Mouse (Mus musculus) MEL (cell line): ENCODE results near the gene Mfn2. TPM values are rescaled to one million over a fixed set of nuclear protein-coding genes. Genes with fewer than 3 reads are reported as not detected.
A peak's percentile ranks its signal among the peaks of the same experiment; 100 is the strongest.

Experiments
- DNase-seq: peaks from one replicate; pipeline ENCODE4 v3.0.0; 2011; ENCODE audit warnings: low read depth, low spot score
- H3K27ac ChIP-seq: 2 replicates; pipeline ENCODE4 v1.5.1; 2012; ENCODE audit warnings: low read depth, mild to moderate bottlenecking, control low read depth, low read length, moderate library complexity; ENCODE audit not compliant: control insufficient read depth
- H3K27me3 ChIP-seq, 2 experiments: fragments of 150-350 bp in 1 of 2; sonication (generic) in 1 of 2; 2 replicates each; pipeline ENCODE4 v1.6.1; 2012; ENCODE audit warnings: low read length in 2 of 2, mild to moderate bottlenecking in 2 of 2, improper control_type of control experiment in 1 of 2, moderate library complexity in 1 of 2; ENCODE audit not compliant: insufficient read depth in 2 of 2, control insufficient read depth in 1 of 2
- H3K36me3 ChIP-seq, 2 experiments: 2 replicates each; pipeline ENCODE4 v1.6.1; 2012 to 2014; ENCODE audit warnings: low read length in 2 of 2, improper control_type of control experiment in 1 of 2, inconsistent platforms in 1 of 2, mild to moderate bottlenecking in 1 of 2; ENCODE audit not compliant: insufficient read depth in 2 of 2, control insufficient read depth in 1 of 2
- H3K4me1 ChIP-seq, 2 experiments: fragments of 150-350 bp in 1 of 2; sonication (generic) in 1 of 2; 2 replicates each; pipeline ENCODE4 v1.6.1; 2012; ENCODE audit warnings: low read length in 2 of 2, improper control_type of control experiment in 1 of 2, mild to moderate bottlenecking in 1 of 2; ENCODE audit not compliant: insufficient read depth in 2 of 2, control insufficient read depth in 1 of 2
- H3K4me3 ChIP-seq, 2 experiments: fragments of 150-350 bp in 1 of 2; sonication (generic) in 1 of 2; 2 replicates each; pipeline ENCODE4 v1.5.1; 2012; ENCODE audit warnings: low read depth in 2 of 2, low read length in 2 of 2, mild to moderate bottlenecking in 2 of 2, moderate library complexity in 2 of 2, control low read depth in 1 of 2, improper control_type of control experiment in 1 of 2; ENCODE audit not compliant: control insufficient read depth in 1 of 2, insufficient read depth in 1 of 2
- H3K79me2 ChIP-seq: 2 replicates; pipeline ENCODE4 v1.6.1; 2012; ENCODE audit warnings: mild to moderate bottlenecking, low read length, moderate library complexity; ENCODE audit not compliant: control insufficient read depth, poor library complexity, insufficient read depth
- H3K9ac ChIP-seq: 2 replicates; pipeline ENCODE4 v1.6.1; 2012; ENCODE audit warnings: low read depth, mild to moderate bottlenecking, control low read depth, low read length, moderate library complexity; ENCODE audit not compliant: control insufficient read depth, poor library complexity, severe bottlenecking
- H3K9me3 ChIP-seq: fragments of 150-350 bp; sonication (generic); replicated peaks from 2 replicates; pipeline ENCODE4 v1.6.1; 2012; ENCODE audit warnings: mild to moderate bottlenecking, low read length, improper control_type of control experiment, moderate library complexity; ENCODE audit not compliant: insufficient read depth
- BHLHE40 ChIP-seq: IDR thresholded peaks from 2 replicates; pipeline ENCODE4 v1.6.1; 2012; ENCODE audit warnings: low read depth, mild to moderate bottlenecking, inconsistent platforms, low read length, improper control_type of control experiment, borderline replicate concordance
- CHD1 ChIP-seq: IDR thresholded peaks from 2 replicates; pipeline ENCODE4 v1.6.1; 2012; ENCODE audit warnings: low read depth, mild to moderate bottlenecking, inconsistent platforms, low read length, improper control_type of control experiment
- CHD2 ChIP-seq: IDR thresholded peaks from 2 replicates; pipeline ENCODE4 v1.6.1; 2011; ENCODE audit warnings: low read length, improper control_type of control experiment
- CTCF ChIP-seq, 3 experiments: IDR thresholded peaks in 2 of 3; conservative IDR thresholded peaks in 1 of 3; 2 replicates each; pipeline ENCODE4 v1.5.1; 2011 to 2012; ENCODE audit warnings: low read length in 3 of 3, low read depth in 2 of 3, mild to moderate bottlenecking in 2 of 3, improper control_type of control experiment in 1 of 3, inconsistent platforms in 1 of 3, mixed read lengths in 1 of 3, moderate library complexity in 1 of 3; ENCODE audit not compliant: control insufficient read depth in 1 of 3, insufficient read depth in 1 of 3, poor library complexity in 1 of 3, severe bottlenecking in 1 of 3
- ELF1 ChIP-seq: IDR thresholded peaks from 2 replicates; pipeline ENCODE4 v1.6.1; 2014; ENCODE audit warnings: low read depth, mild to moderate bottlenecking, inconsistent platforms, low read length, improper control_type of control experiment, moderate library complexity
- EP300 ChIP-seq, 2 experiments: IDR thresholded peaks; 2 replicates each; pipeline ENCODE4 v1.6.1; 2011; ENCODE audit warnings: improper control_type of control experiment in 2 of 2, low read length in 2 of 2, low read depth in 1 of 2, mild to moderate bottlenecking in 1 of 2
- GABPA ChIP-seq: IDR thresholded peaks from 2 replicates; pipeline ENCODE4 v1.6.1; 2012; ENCODE audit warnings: low read depth, mild to moderate bottlenecking, inconsistent platforms, low read length, improper control_type of control experiment, moderate library complexity
- GATA1 ChIP-seq: IDR thresholded peaks from 2 replicates; pipeline ENCODE4 v1.6.1; 2011; ENCODE audit warnings: low read depth, low read length, improper control_type of control experiment
- HCFC1 ChIP-seq: IDR thresholded peaks from 2 replicates; pipeline ENCODE4 v1.6.1; 2012; ENCODE audit warnings: low read depth, mild to moderate bottlenecking, inconsistent platforms, low read length, improper control_type of control experiment, moderate library complexity
- JUND ChIP-seq: IDR thresholded peaks from 2 replicates; pipeline ENCODE4 v1.6.1; 2011; ENCODE audit warnings: low read depth, mild to moderate bottlenecking, improper control_type of control experiment, low read length
- KAT2A ChIP-seq: conservative IDR thresholded peaks from 2 replicates; pipeline ENCODE4 v1.6.1; 2012; ENCODE audit warnings: low read depth, low read length, improper control_type of control experiment, inconsistent platforms
- MAFK ChIP-seq: IDR thresholded peaks from 2 replicates; pipeline ENCODE4 v1.6.1; 2011; ENCODE audit warnings: low read depth, mild to moderate bottlenecking, low read length, improper control_type of control experiment, borderline replicate concordance
- MAX ChIP-seq: IDR thresholded peaks from 2 replicates; pipeline ENCODE4 v1.6.1; 2011; ENCODE audit warnings: low read length, improper control_type of control experiment
- MAZ ChIP-seq: IDR thresholded peaks from 2 replicates; pipeline ENCODE4 v1.6.1; 2012; ENCODE audit warnings: low read depth, mild to moderate bottlenecking, inconsistent platforms, low read length, improper control_type of control experiment
- NELFE ChIP-seq: IDR thresholded peaks from 2 replicates; pipeline ENCODE4 v1.6.1; 2011; ENCODE audit warnings: low read depth, low read length, improper control_type of control experiment
- NRF1 ChIP-seq: IDR thresholded peaks from 2 replicates; pipeline ENCODE4 v1.6.1; 2014; ENCODE audit warnings: low read depth, mild to moderate bottlenecking, inconsistent platforms, low read length, improper control_type of control experiment, moderate library complexity; ENCODE audit not compliant: poor library complexity, insufficient read depth, severe bottlenecking
- RAD21 ChIP-seq: IDR thresholded peaks from 2 replicates; pipeline ENCODE4 v1.6.1; 2011; ENCODE audit warnings: mild to moderate bottlenecking, low read depth, low read length, improper control_type of control experiment
- RCOR1 ChIP-seq: IDR thresholded peaks from 2 replicates; pipeline ENCODE4 v1.6.1; 2012; ENCODE audit warnings: low read depth, mild to moderate bottlenecking, inconsistent platforms, low read length, improper control_type of control experiment
- SMC3 ChIP-seq: IDR thresholded peaks from 2 replicates; pipeline ENCODE4 v1.6.1; 2011; ENCODE audit warnings: low read depth, low read length, improper control_type of control experiment
- TCF12 ChIP-seq: IDR thresholded peaks from 2 replicates; pipeline ENCODE4 v1.6.1; 2014; ENCODE audit warnings: low read depth, mild to moderate bottlenecking, inconsistent platforms, low read length, improper control_type of control experiment, moderate library complexity
- USF1 ChIP-seq: IDR thresholded peaks from 2 replicates; pipeline ENCODE4 v1.6.1; 2014; ENCODE audit warnings: low read depth, mild to moderate bottlenecking, inconsistent platforms, low read length, improper control_type of control experiment, moderate library complexity
- USF2 ChIP-seq, 2 experiments: IDR thresholded peaks; 2 replicates each; pipeline ENCODE4 v1.6.1; 2011 to 2012; ENCODE audit warnings: improper control_type of control experiment in 2 of 2, low read length in 2 of 2, borderline replicate concordance in 1 of 2, inconsistent platforms in 1 of 2, low read depth in 1 of 2, mild to moderate bottlenecking in 1 of 2; ENCODE audit not compliant: insufficient read depth in 1 of 2
- ZC3H11A ChIP-seq: IDR thresholded peaks from 2 replicates; pipeline ENCODE4 v1.6.1; 2012; ENCODE audit warnings: low read depth, mild to moderate bottlenecking, inconsistent platforms, low read length, improper control_type of control experiment
- ZNF384 ChIP-seq: IDR thresholded peaks from 2 replicates; pipeline ENCODE4 v1.6.1; 2012; ENCODE audit warnings: low read depth, mild to moderate bottlenecking, inconsistent platforms, low read length, improper control_type of control experiment
- polyA plus RNA-seq, 2 experiments: library from polyadenylated mRNA; stranded (reverse) in 1 of 2; unstranded in 1 of 2; fragments of >175 nt in 1 of 2; fragments of >200 nt in 1 of 2; gene quantifications; 2 replicates each; pipeline versions ENCODE4 v1.2.1 to v1.2.4; 2012; ENCODE audit warnings: low replicate concordance in 2 of 2, low read depth in 1 of 2; ENCODE audit not compliant: insufficient read length in 2 of 2, insufficient read depth in 1 of 2, missing spikeins in 1 of 2
- total RNA-seq: library from RNA; depleted of rRNA; stranded (reverse); fragments of 300-350 nt; gene quantifications from 2 replicates; pipeline ENCODE4 v1.2.3, GENCODE M21; 2012

The Mfn2 gene
- total and polyA plus RNA-seq, 3 experiments, result 19.0 to 32.8 TPM; not detected in 1

GRCm38 (mm10) chr4:147940576-147941044, 36.1 kb upstream of the Mfn2 start, which contains the start of gene 2510039O18Rik (continued):
- no peak for TF ChIP-seq BHLHE40
- no peak for TF ChIP-seq CTCF (IDR thresholded peaks at IDR 0.05 in 2 of 3, conservative IDR thresholded peaks at IDR 0.05 in 1 of 3; ENCODE audit: control insufficient read depth in 1 of 3, insufficient read depth in 1 of 3, low read depth in 2 of 3, low read length in 3 of 3, poor library complexity in 1 of 3, severe bottlenecking in 1 of 3)
- no peak for TF ChIP-seq CHD2
- TF ChIP-seq TCF12, result peak; percentile 61; the same call in 1 of the 2 replicates
- TF ChIP-seq RAD21, result no peak
- no peak; a peak in 1 of 4 replicates for TF ChIP-seq EP300 (IDR thresholded peaks at IDR 0.05; ENCODE audit: low read depth in 1 of 2, low read length in 2 of 2)
- TF ChIP-seq ZC3H11A, result no peak

- H3K4me1 ChIP-seq, result peaks cover 7 to 34% of the 10 kb centered on the region in 2 experiments
- H3K4me3 ChIP-seq, result peak overlapping the region; percentile 37 to 73
- no peaks in the 10 kb centered on the region for H3K9me3 ChIP-seq
- peaks cover 34% of the 10 kb centered on the region for H3K79me2 ChIP-seq
- H3K27me3 ChIP-seq, result no peaks in the 10 kb centered on the region
- H3K27ac ChIP-seq, result peak overlapping the region; percentile 67
- H3K9ac ChIP-seq, result peak overlapping the region; percentile 48
- DNase-seq, result no peak
- no peak for TF ChIP-seq USF2 (IDR thresholded peaks at IDR 0.05; ENCODE audit: borderline replicate concordance in 1 of 2, insufficient read depth in 1 of 2, low read depth in 1 of 2, low read length in 2 of 2)
- no peak for TF ChIP-seq GATA1
- TF ChIP-seq CHD1, result no peak
- no peak for TF ChIP-seq MAFK
- no peak for TF ChIP-seq CHD2
- TF ChIP-seq RCOR1, result no peak
- TF ChIP-seq ZC3H11A, result no peak
- TF ChIP-seq MAZ, result no peak
- H3K36me3 ChIP-seq, result peaks cover 0 to 13% of the 10 kb centered on the region in 2 experiments; a peak in 3 of 4 replicates
Observed at GRCm38 (mm10) chr4:147940111-147940510, 35.6 kb upstream of the Mfn2 start.

GRCm38 (mm10) chr4:147938148-147939096, 33.9 kb upstream of the Mfn2 start:
- Histone ChIP-seq H3K36me3 (peaks cover 0 to 11% of the 10 kb centered on the region in 2 experiments; a peak in 2 of 4 replicates), H3K27me3 (no peaks in the 10 kb centered on the region), H3K9me3 (no peaks in the 10 kb centered on the region), H3K4me3 (peak overlapping the region; percentile 23 to 39), H3K9ac (peak overlapping the region; percentile 36), H3K4me1 (peaks cover 7 to 33% of the 10 kb centered on the region in 2 experiments), H3K79me2 (peaks cover 27% of the 10 kb centered on the region), H3K27ac (peak overlapping the region; percentile 43)
- DNase-seq, result peak; percentile 76
- TF ChIP-seq KAT2A (no peak), MAFK (no peak), USF1 (no peak), RCOR1 (no peak), ZC3H11A (no peak), NELFE (0 out of 2 replicates have a peak, but pooled peaks have one; percentile 20), CHD1 (no peak), JUND (no peak), BHLHE40 (peak; percentile 79; the same call in 1 of the 2 replicates), ZNF384 (no peak), NRF1 (no peak), SMC3 (no peak), ELF1 (0 out of 2 replicates have a peak, but pooled peaks have one; percentile 23), MAZ (0 out of 2 replicates have a peak, but pooled peaks have one; percentile 46), CHD2 (no peak), TCF12 (no peak), MAX (peak; percentile 90), HCFC1 (peak; percentile 59; the same call in 1 of the 2 replicates), RAD21 (no peak), GABPA (no peak)
